Mouse (Mus musculus) hindbrain, embryonic 11.5 days (tissue): ENCODE results near the gene Taar7b. TPM values are rescaled to one million over a fixed set of nuclear protein-coding genes. Genes with fewer than 3 reads are reported as not detected.

Experiments used
- ATAC-seq: fragments of 200-750 bp; cut with Nextera tagmentation; 2 replicates; pipeline ENCODE4 v1.8.0; 2017; ENCODE audit warnings: mild to moderate bottlenecking, moderate TSS enrichment, moderate library complexity; ENCODE audit not compliant: low FRiP score
- DNase-seq: peaks from one replicate; pipeline ENCODE4 v3.0.0-alpha.2; 2015; ENCODE audit warnings: low spot score
- H3K27ac ChIP-seq: fragments of 300-500 bp; sonication (generic); 2 replicates; pipeline ENCODE4 v1.5.1; 2014; ENCODE audit warnings: mild to moderate bottlenecking, low read depth, low read length
- H3K27me3 ChIP-seq: fragments of 300-500 bp; sonication (generic); 2 replicates; pipeline ENCODE4 v1.6.1; 2014; ENCODE audit warnings: mild to moderate bottlenecking, low read length, moderate library complexity, mixed read lengths; ENCODE audit not compliant: control insufficient read depth, insufficient read depth
- H3K36me3 ChIP-seq: fragments of 300-500 bp; sonication (generic); 2 replicates; pipeline ENCODE4 v1.6.1; 2014; ENCODE audit warnings: mild to moderate bottlenecking, low read length, moderate library complexity, mixed read lengths; ENCODE audit not compliant: control insufficient read depth, insufficient read depth
- H3K4me1 ChIP-seq: fragments of 300-500 bp; sonication (generic); replicated peaks from 2 replicates; pipeline ENCODE4 v1.6.1; 2014; ENCODE audit warnings: low read length, mixed read lengths; ENCODE audit not compliant: control insufficient read depth, insufficient read depth
- H3K4me2 ChIP-seq: fragments of 300-500 bp; sonication (generic); replicated peaks from 2 replicates; pipeline ENCODE4 v1.6.1; 2014; ENCODE audit warnings: mild to moderate bottlenecking, low read depth, low read length
- H3K4me3 ChIP-seq: fragments of 300-500 bp; sonication (generic); 2 replicates; pipeline ENCODE4 v1.5.1; 2014; ENCODE audit warnings: low read depth, low read length
- H3K9ac ChIP-seq: fragments of 300-500 bp; sonication (generic); 2 replicates; pipeline ENCODE4 v1.6.1; 2014; ENCODE audit warnings: low read depth, low read length
- H3K9me3 ChIP-seq: fragments of 300-500 bp; sonication (generic); 2 replicates; pipeline ENCODE4 v1.6.1; 2016; ENCODE audit warnings: low read length; ENCODE audit not compliant: control insufficient read depth
- WGBS: fragments of 180-500 bp; shearing (Covaris S2); extraction: QIAGEN DNeasy Blood & Tissue Kit; methylation state at CpG from one replicate; pipeline ENCODE4 v1.1.7; 2014; 5-methylcytosine and 5-hydroxymethylcytosine counted together
- polyA plus RNA-seq: library from polyadenylated mRNA; unstranded; fragments of >200 nt; fragmentation: Nextera tagmentation; extraction: Ambion mirVana; gene quantifications from 2 replicates; pipeline ENCODE4 v1.2.1, GENCODE M21; 2014

The Taar7b gene
- polyA plus RNA-seq, 1 experiment from 2014 or later: not detected

- Histone ChIP-seq H3K9ac (no peak overlapping the region), H3K9me3 (no peaks in the 10 kb centered on the region), H3K4me2 (no peak overlapping the region), H3K4me3 (no peak overlapping the region), H3K27ac (no peak overlapping the region), H3K36me3 (no peaks in the 10 kb centered on the region), H3K4me1 (no peaks in the 10 kb centered on the region), H3K27me3 (no peaks in the 10 kb centered on the region)
- peak; percentile 82 for ATAC-seq
- peak; percentile 87 for DNase-seq
- 50% methylated on average over 16 of the region's 16 CpGs for WGBS
Measured at GRCm38 (mm10) chr10:23978901-23979705, 20.6 kb upstream of the Taar7b start.

GRCm38 (mm10) chr10:23985546-23985945, 14.2 kb upstream of the Taar7b start, which contains the start of gene Taar6:
Gene Taar6, minus strand, starts transcription at chr10:23985646.
- WGBS: 65% methylated on average over 8 of the region's 8 CpGs
- H3K27me3 ChIP-seq: no peaks in the 10 kb centered on the region
- H3K4me3 ChIP-seq: no peak within 1 kb of the TSS
- H3K9ac ChIP-seq: no peak within 1 kb of the TSS
- H3K4me2 ChIP-seq: no peak within 1 kb of the TSS
- H3K36me3 ChIP-seq: no peaks in the 10 kb centered on the region
- no peak for ATAC-seq
- H3K9me3 ChIP-seq: no peaks in the 10 kb centered on the region
- no peak for DNase-seq
- H3K4me1 ChIP-seq: no peaks in the 10 kb centered on the region
- no peak within 1 kb of the TSS for H3K27ac ChIP-seq

- Histone ChIP-seq H3K4me2 (no peak overlapping the region), H3K4me1 (no peaks in the 10 kb centered on the region), H3K27me3 (no peaks in the 10 kb centered on the region), H3K4me3 (no peak overlapping the region), H3K36me3 (no peaks in the 10 kb centered on the region), H3K9me3 (no peaks in the 10 kb centered on the region), H3K9ac (no peak overlapping the region), H3K27ac (no peak overlapping the region)
- WGBS: 88% methylated on average over 5 of the region's 5 CpGs
- no peak for DNase-seq
- no peak for ATAC-seq
Measured at GRCm38 (mm10) chr10:23986419-23986818, 13.3 kb upstream of the Taar7b start.

GRCm38 (mm10) chr10:23993381-23993780, 6.4 kb upstream of the Taar7b start, which contains the start of gene Taar7a:
Gene Taar7a, minus strand, starts transcription at chr10:23993481.
- ATAC-seq (no peak), DNase-seq (no peak)
- Histone ChIP-seq H3K9me3 (no peaks in the 10 kb centered on the region), H3K4me1 (no peaks in the 10 kb centered on the region), H3K36me3 (no peaks in the 10 kb centered on the region), H3K4me3 (no peak within 1 kb of the TSS), H3K4me2 (no peak within 1 kb of the TSS), H3K9ac (no peak within 1 kb of the TSS), H3K27ac (no peak within 1 kb of the TSS), H3K27me3 (no peaks in the 10 kb centered on the region)
- WGBS: 90% methylated on average over 3 of the region's 3 CpGs

GRCm38 (mm10) chr10:24006442-24006841, 6.7 kb downstream of the Taar7b start:
- Histone ChIP-seq H3K9ac (no peak overlapping the region), H3K27ac (no peak overlapping the region), H3K27me3 (no peaks in the 10 kb centered on the region), H3K4me3 (no peak overlapping the region), H3K4me1 (no peaks in the 10 kb centered on the region), H3K36me3 (no peaks in the 10 kb centered on the region), H3K9me3 (no peaks in the 10 kb centered on the region), H3K4me2 (no peak overlapping the region)
- DNase-seq: no peak
- ATAC-seq: no peak
- WGBS: 71% methylated on average over 1 of the region's 1 CpGs

GRCm38 (mm10) chr10:24007034-24007433, 7.3 kb downstream of the Taar7b start:
- DNase-seq (no peak), ATAC-seq (no peak)
- Histone ChIP-seq H3K9ac (no peak overlapping the region), H3K9me3 (no peaks in the 10 kb centered on the region), H3K4me3 (no peak overlapping the region), H3K36me3 (no peaks in the 10 kb centered on the region), H3K4me2 (no peak overlapping the region), H3K4me1 (no peaks in the 10 kb centered on the region), H3K27ac (no peak overlapping the region), H3K27me3 (no peaks in the 10 kb centered on the region)
- 75% methylated on average over 2 of the region's 2 CpGs for WGBS

- ATAC-seq (no peak), DNase-seq (no peak)
- no peak overlapping the region for H3K27ac ChIP-seq
- no peaks in the 10 kb centered on the region for H3K27me3 ChIP-seq
- no peaks in the 10 kb centered on the region for H3K9me3 ChIP-seq
- WGBS: 92% methylated on average over 1 of the region's 1 CpGs
- no peak overlapping the region for H3K4me2 ChIP-seq
- H3K4me3 ChIP-seq: no peak overlapping the region
- no peaks in the 10 kb centered on the region for H3K4me1 ChIP-seq
- H3K9ac ChIP-seq: no peak overlapping the region
- no peaks in the 10 kb centered on the region for H3K36me3 ChIP-seq
Measured at GRCm38 (mm10) chr10:24008143-24008542, 8.4 kb downstream of the Taar7b start.

- Histone ChIP-seq H3K27me3 (no peaks in the 10 kb centered on the region), H3K4me2 (no peak within 1 kb of the TSS), H3K9ac (no peak within 1 kb of the TSS), H3K4me3 (no peak within 1 kb of the TSS), H3K4me1 (no peaks in the 10 kb centered on the region), H3K27ac (no peak within 1 kb of the TSS), H3K9me3 (no peaks in the 10 kb centered on the region), H3K36me3 (no peaks in the 10 kb centered on the region)
- DNase-seq (no peak), ATAC-seq (no peak)
Measured at GRCm38 (mm10) chr10:24026922-24027321, 27.2 kb downstream of the Taar7b start, which contains the start of gene Taar7d. Gene Taar7d, plus strand, starts transcription at chr10:24027222.

- DNase-seq (no peak), ATAC-seq (no peak)
- no peaks in the 10 kb centered on the region for H3K36me3 ChIP-seq
- H3K4me2 ChIP-seq: no peak overlapping the region
- H3K27ac ChIP-seq: no peak overlapping the region
- no peaks in the 10 kb centered on the region for H3K9me3 ChIP-seq
- H3K4me3 ChIP-seq: no peak overlapping the region
- no peaks in the 10 kb centered on the region for H3K27me3 ChIP-seq
- no peaks in the 10 kb centered on the region for H3K4me1 ChIP-seq
- H3K9ac ChIP-seq: no peak overlapping the region
Measured at GRCm38 (mm10) chr10:24031347-24031746, 31.6 kb downstream of the Taar7b start.
